Mouse (Mus musculus) CD4-positive, CD25-positive, alpha-beta regulatory T cell, adult 4 months (primary cell): ENCODE measurements around the gene Lrrc41. TPM values are rescaled to one million over a fixed set of nuclear protein-coding genes. Genes with fewer than 3 reads are reported as not detected.

ENCODE experiments used
- polyA plus RNA-seq, 2 experiments: library from polyadenylated mRNA; unstranded; fragments of 100-300 nt; shearing (Covaris generic); gene quantifications; one replicate each; pipeline ENCODE4 v1.2.1; 2017

Lrrc41 gene
- polyA plus RNA-seq, 2 experiments from 2014 or later: 15.7 to 21.8 TPM

Other genes starting within 250 kb of the Lrrc41 start
- gene Mob3c, start 247.2 kb upstream of the Lrrc41 start, polyA plus RNA-seq: 10 to 100 TPM; 13.5 to 15.8 TPM
- 10 to 100 TPM; 43.4 to 47.5 TPM for gene Mknk1, start 236.1 kb upstream of the Lrrc41 start, polyA plus RNA-seq
- gene Kncn, start 190.9 kb upstream of the Lrrc41 start, polyA plus RNA-seq: not detected
- not detected for gene 6430628N08Rik, start 184.6 kb upstream of the Lrrc41 start, polyA plus RNA-seq
- gene Dmbx1, start 135.3 kb upstream of the Lrrc41 start, polyA plus RNA-seq: not detected
- gene Faah, start 57.3 kb upstream of the Lrrc41 start, polyA plus RNA-seq: 10 to 100 TPM; 48.1 to 85.6 TPM
- 10 to 100 TPM; 24.1 to 32.9 TPM for gene Nsun4, start 21.4 kb upstream of the Lrrc41 start, polyA plus RNA-seq
- 100 to 1,000 TPM; 779 to 910 TPM for gene Uqcrh, start 198 bp upstream of the Lrrc41 start, polyA plus RNA-seq
- gene Rad54l, start 48.4 kb downstream of the Lrrc41 start, polyA plus RNA-seq: 1 to 10 TPM; 4.8 to 7.8 TPM
- gene Pomgnt1, start 48.6 kb downstream of the Lrrc41 start, polyA plus RNA-seq: 1 to 10 TPM; 6.6 to 10.0 TPM
- gene Lurap1, start 76.1 kb downstream of the Lrrc41 start, polyA plus RNA-seq: under 1 TPM; 0.39 to 0.61 TPM
- under 1 TPM in 1 of 2 experiments, not detected in 1; 0.27 TPM for gene Tspan1, start 92.3 kb downstream of the Lrrc41 start, polyA plus RNA-seq
- not detected for gene 1700042G07Rik, start 98.1 kb downstream of the Lrrc41 start, polyA plus RNA-seq
- not detected for gene Gm49337, start 98.1 kb downstream of the Lrrc41 start, polyA plus RNA-seq
- gene Pik3r3, start 146.3 kb downstream of the Lrrc41 start, polyA plus RNA-seq: 1 to 10 TPM; 3.8 to 5.1 TPM